Mouse (Mus musculus) heart, adult 2 months (tissue): ENCODE data around the gene Mvp.

Experiments used
- CTCF ChIP-seq: fragments of 200-600 bp; IDR thresholded peaks from 2 replicates; pipeline ENCODE4 v1.8.1; 2022; ENCODE audit warnings: antibody characterized with exemption, mild to moderate bottlenecking, moderate library complexity
- EP300 ChIP-seq: fragments of 200-500 bp; IDR thresholded peaks from 2 replicates; pipeline ENCODE4 v1.6.1; 2011; ENCODE audit warnings: low read depth, low read length, control low read depth; ENCODE audit not compliant: insufficient read depth
- POLR2A ChIP-seq: fragments of 200-500 bp; IDR thresholded peaks from 2 replicates; pipeline ENCODE4 v1.6.1; 2011; ENCODE audit warnings: mild to moderate bottlenecking, low read depth, low read length, control low read depth; ENCODE audit not compliant: insufficient read depth

GRCm38 (mm10) chr7:127023272-127023691 is 8.9 kb upstream of the Mvp start:
- TF ChIP-seq EP300 (no peak), POLR2A (no peak), CTCF (no peak)
